Mouse (Mus musculus): Measurements from ENCODE around the gene Rusc2.

DNA sequence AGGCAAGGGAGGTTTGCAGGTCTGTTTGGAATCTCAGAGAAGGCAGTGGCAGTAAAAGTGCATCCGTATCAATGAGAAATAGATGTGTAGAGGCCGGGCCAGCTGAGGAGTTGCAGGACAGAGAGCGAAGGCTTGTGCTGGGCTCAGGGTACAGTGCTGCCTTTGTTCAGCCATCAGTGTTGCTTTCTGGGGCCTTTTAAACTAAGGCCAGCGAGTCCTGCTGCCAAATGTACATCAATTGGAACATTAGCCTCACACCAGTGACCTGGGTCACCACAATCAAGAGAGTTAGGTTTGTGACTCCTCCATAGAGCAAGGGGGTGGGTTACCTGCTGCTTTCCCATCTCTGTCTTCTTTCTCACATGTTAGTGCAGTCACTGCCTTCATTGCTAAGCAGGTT lies 16.2 kb downstream of the Rusc2 start:
- no peak for TF ChIP-seq CTCF (IDR thresholded peaks at IDR 0.05; ENCODE audit: borderline replicate concordance, insufficient read depth, low read length)
- TF ChIP-seq POLR2A (IDR thresholded peaks at IDR 0.05; ENCODE audit: low read depth, low read length): no peak

Data from embryonic fibroblast, embryonic 13.5 days (primary cell).